In the genomic region with DNA sequence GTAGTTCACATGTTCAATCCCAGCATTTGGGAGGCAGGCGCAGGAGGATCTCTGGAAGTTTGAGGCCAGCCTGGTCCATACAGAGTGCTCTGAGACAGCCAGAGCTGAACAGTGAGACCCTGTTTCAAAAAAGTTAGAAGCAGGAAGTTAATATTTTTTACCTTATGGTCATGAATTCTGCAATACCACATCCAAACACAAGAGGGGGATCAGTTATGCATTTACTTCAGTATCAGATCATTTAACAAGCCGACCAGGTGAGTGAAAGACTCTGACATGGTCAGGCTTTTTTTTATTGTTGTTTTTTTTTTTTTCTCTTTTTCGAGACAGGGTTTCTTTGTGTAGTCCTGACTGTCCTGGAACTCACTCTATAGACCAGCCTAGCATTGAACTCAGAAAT, we compare ENCODE assay signal across 9 mouse cellular contexts. TPM values are rescaled to one million over a fixed set of nuclear protein-coding genes. Genes with fewer than 3 reads are reported as not detected.
A peak's percentile ranks its signal among the peaks of the same experiment; 100 is the strongest.
DNase-seq lines count a peak whose midpoint lies in the region; TF ChIP-seq lines count a peak whose summit lies in the region.
"Had no signal": no experiment of that assay in that cellular context is flagged by ENCODE, and none has a peak within 500 bp of the region (broad histone marks: within the 10 kb centered on the region; RNA-seq: fewer than 3 reads in every experiment).

No protein-coding gene starts in this region.

- no peaks in the 10 kb centered on the region for H3K9me3 ChIP-seq in MEL (replicated peaks; ENCODE audit: insufficient read depth, low read length)
- H3K9me3 ChIP-seq: limb, embryonic 12.5 days had no signal

- TF ChIP-seq EP300 in MEL (IDR thresholded peaks at IDR 0.05; ENCODE audit: low read depth in 1 of 2, low read length in 2 of 2), result no peak

- H3K4me3 ChIP-seq in left cerebral cortex, adult 2 months, result no peak overlapping the region
- peak overlapping the region; percentile 36 to 49 for H3K4me3 ChIP-seq in MEL (ENCODE audit: control insufficient read depth in 1 of 2, insufficient read depth in 1 of 2, low read depth in 2 of 2, low read length in 2 of 2)
- H3K4me3 ChIP-seq: limb, embryonic 12.5 days had no signal

- H3K79me2 ChIP-seq in MEL (ENCODE audit: control insufficient read depth, insufficient read depth, low read length, poor library complexity), result peaks cover 23% of the 10 kb centered on the region

- TF ChIP-seq POLR2A in MEL (IDR thresholded peaks at IDR 0.05; ENCODE audit: control insufficient read depth in 1 of 2, insufficient read depth in 1 of 2, low read depth in 1 of 2, low read length in 2 of 2, poor library complexity in 1 of 2), result no peak

- intact Hi-C loops in left cerebral cortex, adult 2 months (cut with DNase I), result no loop called here

- H3K9ac ChIP-seq in MEL (ENCODE audit: control insufficient read depth, low read depth, low read length, poor library complexity, severe bottlenecking), result peak overlapping the region; percentile 72
- H3K9ac ChIP-seq: limb, embryonic 12.5 days had no signal

- peaks cover 4 to 19% of the 10 kb centered on the region in 2 experiments for H3K36me3 ChIP-seq in MEL (ENCODE audit: control insufficient read depth in 1 of 2, insufficient read depth in 2 of 2, low read length in 2 of 2)

- peak; percentile 59 for TF ChIP-seq RAD21 in MEL (IDR thresholded peaks at IDR 0.05; ENCODE audit: low read depth, low read length)

- H3K27me3 ChIP-seq in MEL (ENCODE audit: control insufficient read depth in 1 of 2, insufficient read depth in 2 of 2, low read length in 2 of 2), result no peaks in the 10 kb centered on the region
- H3K27me3 ChIP-seq: limb, embryonic 12.5 days had no signal

- no peak for DNase-seq in left cerebral cortex, adult 2 months (ENCODE audit: extremely low spot score in 1 of 2, low spot score in 2 of 2)
- no peak for DNase-seq in left cerebral cortex, adult 11 months (ENCODE audit: low spot score)
- DNase-seq in MEL (ENCODE audit: low read depth, low spot score), result peak; percentile 92
- peak; percentile 85 for DNase-seq in c-Kit-positive CD71-positive TER-119-positive erythroid progenitor cells, embryonic 14.5 days (ENCODE audit: low spot score)
- DNase-seq in naive thymus-derived CD4-positive, alpha-beta T cell, adult 2 months (ENCODE audit: low read depth), result peak; percentile 93
- DNase-seq in gastrocnemius, postnatal 4 days (ENCODE audit: low spot score in 2 of 2), result no peak
- DNase-seq in spleen, postnatal 4 days (ENCODE audit: low spot score in 2 of 2), result no peak
- no peak for DNase-seq in kidney, adult 8-10 months

- H3K27ac ChIP-seq in left cerebral cortex, adult 2 months, result no peak overlapping the region
- H3K27ac ChIP-seq in MEL (ENCODE audit: control insufficient read depth, low read depth, low read length), result no peak overlapping the region
- H3K27ac ChIP-seq: limb, embryonic 12.5 days had no signal

- H3K4me1 ChIP-seq in MEL (ENCODE audit: control insufficient read depth in 1 of 2, insufficient read depth in 2 of 2, low read length in 2 of 2), result peaks cover 3 to 24% of the 10 kb centered on the region in 2 experiments; a peak in 3 of 4 replicates

- TF ChIP-seq CTCF in left cerebral cortex, adult 2 months (IDR thresholded peaks at IDR 0.05), result peak; percentile 74
- TF ChIP-seq CTCF in MEL (IDR thresholded peaks at IDR 0.05 in 2 of 3, conservative IDR thresholded peaks at IDR 0.05 in 1 of 3; ENCODE audit: control insufficient read depth in 1 of 3, insufficient read depth in 1 of 3, low read depth in 2 of 3, low read length in 3 of 3, poor library complexity in 1 of 3, severe bottlenecking in 1 of 3), result peak in 2 of 3 experiments; percentile 72 to 73; a peak in 4 of 6 replicates

TF ChIP-seq in MEL, 35 proteins besides CTCF, POLR2A, EP300 and RAD21:
- TF ChIP-seq MXI1 (IDR thresholded peaks at IDR 0.05; ENCODE audit: low read depth, low read length) (no peak), MAFK (IDR thresholded peaks at IDR 0.05; ENCODE audit: borderline replicate concordance, low read depth, low read length) (no peak), ELF1 (IDR thresholded peaks at IDR 0.05; ENCODE audit: low read depth, low read length) (peak; percentile 51; the same call in 1 of the 2 replicates), HCFC1 (IDR thresholded peaks at IDR 0.05; ENCODE audit: low read depth, low read length) (no peak), TAL1 (IDR thresholded peaks at IDR 0.05; ENCODE audit: low read length) (no peak), MYB (IDR thresholded peaks at IDR 0.05; ENCODE audit: low read depth, low read length) (no peak), USF1 (IDR thresholded peaks at IDR 0.05; ENCODE audit: low read depth, low read length) (no peak), GABPA (IDR thresholded peaks at IDR 0.05; ENCODE audit: low read depth, low read length) (no peak), ZC3H11A (IDR thresholded peaks at IDR 0.05; ENCODE audit: low read depth, low read length) (0 out of 2 replicates have a peak, but pooled peaks have one; percentile 29), MAZ (IDR thresholded peaks at IDR 0.05; ENCODE audit: low read depth, low read length) (no peak), NELFE (IDR thresholded peaks at IDR 0.05; ENCODE audit: low read depth, low read length) (no peak), ZNF384 (IDR thresholded peaks at IDR 0.05; ENCODE audit: low read depth, low read length) (peak; percentile 81), MEF2A (IDR thresholded peaks at IDR 0.05; ENCODE audit: extremely low read depth, insufficient replicate concordance, low read depth, low read length, poor library complexity, severe bottlenecking) (no peak), NRF1 (IDR thresholded peaks at IDR 0.05; ENCODE audit: insufficient read depth, low read depth, low read length, poor library complexity, severe bottlenecking) (no peak), POLR2AphosphoS5 (IDR thresholded peaks at IDR 0.05; ENCODE audit: borderline replicate concordance, low read depth, low read length) (no peak), SMC3 (IDR thresholded peaks at IDR 0.05; ENCODE audit: low read depth, low read length) (peak; percentile 74), TCF12 (IDR thresholded peaks at IDR 0.05; ENCODE audit: low read depth, low read length) (no peak), SIN3A (IDR thresholded peaks at IDR 0.05; ENCODE audit: low read length) (no peak; the same call in 1 of the 2 replicates), TBP (IDR thresholded peaks at IDR 0.05; ENCODE audit: low read depth, low read length) (no peak), GATA1 (IDR thresholded peaks at IDR 0.05; ENCODE audit: low read depth, low read length) (0 out of 2 replicates have a peak, but pooled peaks have one; percentile 7), POLR2AphosphoS2 (IDR thresholded peaks at IDR 0.05; ENCODE audit: low read length) (no peak), CHD1 (IDR thresholded peaks at IDR 0.05; ENCODE audit: low read depth, low read length) (no peak), JUND (IDR thresholded peaks at IDR 0.05; ENCODE audit: low read depth, low read length) (no peak), MYC (IDR thresholded peaks at IDR 0.05; ENCODE audit: low read depth, low read length) (no peak), KAT2A (conservative IDR thresholded peaks at IDR 0.05; ENCODE audit: low read depth, low read length) (no peak)

RNA-seq across cellular contexts. Expression of gene Rpl6, which starts 2.5 kb away (rescaled TPM):
- 100 to 1,000 TPM; 412 to 420 TPM for total RNA-seq in left cerebral cortex, adult 2 months (2021)
- total RNA-seq in MEL (2012; rRNA removed), result 2,653 and 2,779 TPM in 2 replicates
- 1,000 to 10,000 TPM in 1 of 2 experiments, 100 to 1,000 TPM in 1; 850 to 2,901 TPM for polyA plus RNA-seq in MEL (2012; ENCODE audit: insufficient read depth in 1 of 2, insufficient read length in 2 of 2, low read depth in 1 of 2, low replicate concordance in 2 of 2, missing spikeins in 1 of 2)
- 100 to 1,000 TPM; 868 to 943 TPM for total RNA-seq in gastrocnemius, postnatal 4 days (2021)

RNA-seq across cellular contexts. Expression of gene Ptpn11, which starts 10.5 kb away (rescaled TPM):
- 10 to 100 TPM; 95.4 to 96.8 TPM for total RNA-seq in left cerebral cortex, adult 2 months (2021)
- total RNA-seq in MEL (2012; rRNA removed), result 41.4 and 46.5 TPM in 2 replicates
- 10 to 100 TPM; 43.6 to 55.0 TPM for polyA plus RNA-seq in MEL (2012; ENCODE audit: insufficient read depth in 1 of 2, insufficient read length in 2 of 2, low read depth in 1 of 2, low replicate concordance in 2 of 2, missing spikeins in 1 of 2)
- 10 to 100 TPM; 82.3 to 85.0 TPM for total RNA-seq in gastrocnemius, postnatal 4 days (2021)

RNA-seq across cellular contexts. Expression of gene Hectd4, which starts 18.3 kb away (rescaled TPM):
- 100 to 1,000 TPM; 186 to 205 TPM for total RNA-seq in left cerebral cortex, adult 2 months (2021)
- 6.9 and 7.0 TPM in 2 replicates for total RNA-seq in MEL (2012; rRNA removed)
- polyA plus RNA-seq in MEL (2012; ENCODE audit: insufficient read depth in 1 of 2, insufficient read length in 2 of 2, low read depth in 1 of 2, low replicate concordance in 2 of 2, missing spikeins in 1 of 2), result 10 to 100 TPM in 1 of 2 experiments, not detected in 1; 10.8 TPM
- 10 to 100 TPM; 17.3 to 20.3 TPM for total RNA-seq in gastrocnemius, postnatal 4 days (2021)

Comparison
In these comparisons a context has a peak if more than half of its experiments do, and no peak if none do; other contexts are left out.
1. DNase-seq: peak in MEL (single experiment), c-Kit-positive CD71-positive TER-119-positive erythroid progenitor cells, embryonic 14.5 days (single experiment) and naive thymus-derived CD4-positive, alpha-beta T cell, adult 2 months (single experiment); none in left cerebral cortex, adult 2 months (0 of 2), left cerebral cortex, adult 11 months (single experiment), gastrocnemius, postnatal 4 days (0 of 2), spleen, postnatal 4 days (0 of 2) and kidney, adult 8-10 months (0 of 2).
2. RNA of gene Hectd4, which starts 18.3 kb away (total RNA-seq): 186 to 205 TPM in left cerebral cortex, adult 2 months; 17.3 to 20.3 TPM in gastrocnemius, postnatal 4 days and 6.9 to 7.0 TPM in MEL; every median in the first group is over 4 times any median in the second.